Mouse (Mus musculus) embryonic fibroblast, embryonic 13.5 days (primary cell): ENCODE results near the gene Adam10. TPM values are rescaled to one million over a fixed set of nuclear protein-coding genes. Genes with fewer than 3 reads are reported as not detected.

Experiments used
- H3K27ac ChIP-seq: 2 replicates; pipeline ENCODE4 v1.5.1; 2012; ENCODE audit warnings: low read length, control low read depth, inconsistent platforms; ENCODE audit not compliant: insufficient read depth
- H3K4me1 ChIP-seq: 2 replicates; pipeline ENCODE4 v1.6.1; 2011; ENCODE audit warnings: low read length; ENCODE audit not compliant: control insufficient read depth, insufficient read depth
- H3K4me3 ChIP-seq: 2 replicates; pipeline ENCODE4 v1.5.1; 2011; ENCODE audit warnings: mild to moderate bottlenecking, control low read depth, low read length; ENCODE audit not compliant: insufficient read depth
- CTCF ChIP-seq: IDR thresholded peaks from 2 replicates; pipeline ENCODE4 v1.5.1; 2011; ENCODE audit warnings: mild to moderate bottlenecking, control low read depth, low read length, moderate library complexity, borderline replicate concordance; ENCODE audit not compliant: insufficient read depth
- POLR2A ChIP-seq: IDR thresholded peaks from 2 replicates; pipeline ENCODE4 v1.6.1; 2011; ENCODE audit warnings: low read depth, mild to moderate bottlenecking, control low read depth, low read length, moderate library complexity
- polyA plus RNA-seq: library from polyadenylated mRNA; stranded (reverse); fragments of >200 nt; gene quantifications from 2 replicates; pipeline ENCODE4 v1.2.4, GENCODE M21; 2011; ENCODE audit warnings: low read depth; ENCODE audit not compliant: missing spikeins, insufficient read length

The Adam10 gene
- polyA plus RNA-seq, 1 experiment: 123 TPM

DNA sequence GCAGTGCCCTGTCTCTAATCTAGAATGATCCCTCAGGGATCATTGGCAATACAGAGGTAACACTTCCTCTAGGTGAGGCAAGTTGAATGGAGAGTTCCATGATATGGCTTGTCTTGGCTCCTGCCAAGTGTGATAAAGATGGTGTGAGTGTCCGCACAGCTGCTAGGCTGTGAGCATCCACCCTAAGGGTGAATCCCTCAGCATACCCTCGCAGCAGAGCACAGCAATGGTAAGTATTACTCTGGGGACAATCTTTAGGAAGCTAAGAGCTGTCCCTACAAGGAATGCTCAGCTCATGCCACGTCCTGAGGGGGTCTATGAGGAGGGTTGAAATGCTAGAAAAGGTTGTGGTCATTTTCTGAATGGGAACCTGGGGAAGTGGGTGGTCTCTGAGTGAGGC is 124.0 kb downstream of the Adam10 start:
- Histone ChIP-seq H3K4me1 (no peaks in the 10 kb centered on the region), H3K27ac (no peak overlapping the region), H3K4me3 (no peak overlapping the region)
- TF ChIP-seq CTCF (no peak), POLR2A (no peak)

DNA sequence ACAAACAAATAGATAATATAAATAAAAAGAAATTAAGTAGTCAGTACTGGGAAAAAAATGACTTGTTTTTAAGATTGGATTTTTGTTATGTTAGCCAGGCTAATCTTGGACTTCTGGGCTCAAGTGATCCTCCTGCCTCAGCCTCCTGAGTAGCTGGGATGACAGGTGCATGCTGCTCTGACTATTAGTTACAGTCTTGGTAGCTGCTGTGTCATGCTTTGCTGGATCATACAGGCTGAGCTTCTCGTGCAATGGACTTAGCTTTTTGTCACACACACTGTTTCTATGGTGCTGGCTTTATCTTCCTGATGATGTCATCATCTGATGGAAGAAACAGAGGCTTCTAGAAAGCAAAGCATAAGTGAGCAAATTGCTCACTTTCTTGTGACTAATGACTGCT is 127.3 kb downstream of the Adam10 start:
- no peaks in the 10 kb centered on the region for H3K4me1 ChIP-seq
- H3K4me3 ChIP-seq: no peak overlapping the region
- TF ChIP-seq CTCF (no peak), POLR2A (no peak)
- H3K27ac ChIP-seq: no peak overlapping the region

DNA sequence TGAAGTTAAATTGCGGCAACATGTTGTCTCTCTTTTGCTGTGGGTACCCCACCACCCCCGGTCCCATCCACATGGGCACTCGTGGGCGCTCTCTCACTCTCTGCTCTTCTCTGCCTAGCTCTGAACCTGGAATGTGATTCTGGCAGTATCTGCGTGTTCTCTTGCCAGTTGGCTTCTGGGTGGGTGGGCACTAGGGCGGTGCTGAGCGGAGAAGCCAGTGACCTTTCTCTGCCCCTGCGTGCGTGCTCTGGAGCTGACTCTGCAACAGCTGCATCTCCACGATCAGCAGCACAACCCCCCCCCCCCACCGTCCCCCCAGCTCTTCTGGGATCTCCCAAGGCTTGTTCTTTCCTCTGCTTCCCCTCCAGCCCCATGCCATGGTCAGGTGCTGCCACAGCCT is 128.9 kb downstream of the Adam10 start:
- H3K4me3 ChIP-seq: no peak overlapping the region
- H3K4me1 ChIP-seq: no peaks in the 10 kb centered on the region
- TF ChIP-seq POLR2A (no peak), CTCF (no peak)
- no peak overlapping the region for H3K27ac ChIP-seq

- Histone ChIP-seq H3K4me3 (no peak overlapping the region), H3K27ac (no peak overlapping the region), H3K4me1 (no peaks in the 10 kb centered on the region)
- TF ChIP-seq POLR2A (no peak), CTCF (no peak)
Observed at GRCm38 (mm10) chr9:70812551-70812950, 133.8 kb downstream of the Adam10 start.

- H3K4me3 ChIP-seq: no peak overlapping the region
- H3K4me1 ChIP-seq: no peaks in the 10 kb centered on the region
- TF ChIP-seq POLR2A (no peak), CTCF (no peak)
- no peak overlapping the region for H3K27ac ChIP-seq
Observed at GRCm38 (mm10) chr9:70816701-70817305, 138.0 kb downstream of the Adam10 start.

DNA sequence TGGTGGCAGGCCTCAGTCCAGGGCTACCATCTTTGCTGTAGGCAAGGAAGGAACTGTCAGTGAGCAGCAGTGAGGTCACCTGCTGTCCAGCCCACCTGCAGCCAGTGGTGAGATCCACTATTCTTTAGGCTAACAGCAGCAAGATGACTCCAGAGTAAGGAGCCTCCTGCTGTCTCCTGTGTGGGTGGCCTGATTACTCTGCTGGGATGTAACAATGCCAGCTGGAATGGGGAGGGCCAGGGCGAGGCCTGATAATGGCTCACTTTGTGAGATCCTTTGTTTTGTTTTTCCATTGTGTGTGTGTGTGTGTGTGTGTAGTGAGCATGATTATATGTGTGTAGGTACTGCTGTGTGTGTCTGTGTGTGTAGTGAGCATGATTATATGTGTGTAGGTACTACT is 138.6 kb downstream of the Adam10 start:
- TF ChIP-seq CTCF (no peak), POLR2A (no peak)
- Histone ChIP-seq H3K4me3 (no peak overlapping the region), H3K4me1 (no peaks in the 10 kb centered on the region), H3K27ac (no peak overlapping the region)

- H3K4me1 ChIP-seq: no peaks in the 10 kb centered on the region
- H3K4me3 ChIP-seq: no peak overlapping the region
- TF ChIP-seq CTCF (no peak), POLR2A (no peak)
- no peak overlapping the region for H3K27ac ChIP-seq
Observed at GRCm38 (mm10) chr9:70818739-70819138, 139.9 kb downstream of the Adam10 start.

DNA sequence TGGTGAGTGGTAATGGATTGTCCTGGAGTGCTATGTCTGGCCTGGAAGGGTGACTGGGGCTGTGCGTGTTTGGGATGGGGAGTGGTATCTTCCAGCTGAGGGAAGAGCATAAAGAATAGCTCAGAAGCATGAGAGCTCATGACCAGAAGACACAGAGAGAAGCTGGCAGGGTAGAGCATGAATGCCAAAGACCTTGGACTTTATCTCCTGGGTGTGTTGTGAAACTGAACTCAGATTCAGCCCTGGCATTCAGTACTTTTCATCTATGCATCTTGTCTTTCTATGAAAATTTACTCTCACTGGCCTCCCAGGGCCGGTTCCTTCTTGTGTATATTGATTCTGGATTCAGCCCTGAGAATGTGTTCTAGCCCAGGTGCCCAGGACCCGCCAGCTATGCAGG is 145.3 kb downstream of the Adam10 start:
- Histone ChIP-seq H3K4me1 (no peaks in the 10 kb centered on the region), H3K27ac (no peak overlapping the region), H3K4me3 (no peak overlapping the region)
- TF ChIP-seq CTCF: no peak
- no peak for TF ChIP-seq POLR2A

GRCm38 (mm10) chr9:70827911-70828310 is 149.1 kb downstream of the Adam10 start:
- TF ChIP-seq POLR2A (no peak), CTCF (no peak)
- no peaks in the 10 kb centered on the region for H3K4me1 ChIP-seq
- no peak overlapping the region for H3K4me3 ChIP-seq
- no peak overlapping the region for H3K27ac ChIP-seq

Other genes starting within 250 kb of the Adam10 start
- 39.2 and 45.3 TPM in 2 replicates for gene Rnf111, start 175.3 kb upstream of the Adam10 start, polyA plus RNA-seq
- gene Sltm, start 136.2 kb upstream of the Adam10 start, polyA plus RNA-seq: 40.9 and 50.6 TPM in 2 replicates
- not detected in 2 replicates for gene Gm10642, start 22.7 kb upstream of the Adam10 start, polyA plus RNA-seq
- gene Mindy2, start 21.8 kb upstream of the Adam10 start, polyA plus RNA-seq: 12.3 and 13.2 TPM in 2 replicates